Mouse (Mus musculus) intestine, embryonic 14.5 days (tissue): Measurements from ENCODE around the gene Vmp1. TPM values are rescaled to one million over a fixed set of nuclear protein-coding genes. Genes with fewer than 3 reads are reported as not detected.

Source experiments
- ATAC-seq: fragments of 200-750 bp; cut with Nextera tagmentation; replicated peaks from 2 replicates; pipeline ENCODE4 v1.8.0; 2017; ENCODE audit warnings: low read depth, moderate number of reproducible peaks, moderate TSS enrichment, moderate library complexity; ENCODE audit not compliant: low FRiP score, low TSS enrichment
- DNase-seq: peaks from one replicate; pipeline ENCODE4 v3.0.0-alpha.2; 2018; ENCODE audit warnings: low spot score
- H3K27ac ChIP-seq: fragments of 300-500 bp; sonication (generic); 2 replicates; pipeline ENCODE4 v1.5.1; 2014; ENCODE audit warnings: low read depth, mild to moderate bottlenecking, control low read depth
- H3K27me3 ChIP-seq: fragments of 300-500 bp; sonication (generic); replicated peaks from 2 replicates; pipeline ENCODE4 v1.6.1; 2014; ENCODE audit warnings: low read length, control low read depth; ENCODE audit not compliant: control insufficient read depth, insufficient read depth
- H3K36me3 ChIP-seq: fragments of 300-500 bp; sonication (generic); 2 replicates; pipeline ENCODE4 v1.6.1; 2014; ENCODE audit warnings: low read length, control low read depth; ENCODE audit not compliant: control insufficient read depth, insufficient read depth
- H3K4me1 ChIP-seq: fragments of 300-500 bp; sonication (generic); replicated peaks from 2 replicates; pipeline ENCODE4 v1.6.1; 2014; ENCODE audit warnings: low read length, control low read depth, mixed read lengths; ENCODE audit not compliant: control insufficient read depth, insufficient read depth
- H3K4me2 ChIP-seq: fragments of 300-500 bp; sonication (generic); 2 replicates; pipeline ENCODE4 v1.6.1; 2014; ENCODE audit warnings: low read length
- H3K4me3 ChIP-seq: fragments of 300-500 bp; sonication (generic); 2 replicates; pipeline ENCODE4 v1.5.1; 2014; ENCODE audit warnings: low read depth, low read length, control low read depth, mixed read lengths
- H3K9ac ChIP-seq: fragments of 300-500 bp; sonication (generic); 2 replicates; pipeline ENCODE4 v1.6.1; 2014; ENCODE audit warnings: mild to moderate bottlenecking, low read length
- H3K9me3 ChIP-seq: fragments of 300-500 bp; sonication (generic); 2 replicates; pipeline ENCODE4 v1.6.1; 2016; ENCODE audit warnings: low read length, control low read depth; ENCODE audit not compliant: control insufficient read depth
- WGBS: fragments of 180-500 bp; shearing (Covaris S2); extraction: QIAGEN DNeasy Blood & Tissue Kit; methylation state at CpG from one replicate; pipeline ENCODE4 v1.1.7; 2014; 5-methylcytosine and 5-hydroxymethylcytosine counted together
- polyA plus RNA-seq: library from polyadenylated mRNA; unstranded; fragments of >200 nt; fragmentation: Nextera tagmentation; extraction: Ambion mirVana; gene quantifications from 2 replicates; pipeline ENCODE4 v1.2.1, GENCODE M21; 2014

The Vmp1 gene
- polyA plus RNA-seq, 1 experiment from 2014 or later, result 133 TPM

GRCm38 (mm10) chr11:86571871-86572270, 111.8 kb downstream of the Vmp1 start:
- DNase-seq (no peak), ATAC-seq (no peak)
- Histone ChIP-seq H3K36me3 (no peaks in the 10 kb centered on the region), H3K27ac (peak overlapping the region; percentile 43), H3K4me2 (no peak overlapping the region), H3K27me3 (no peaks in the 10 kb centered on the region), H3K9me3 (no peaks in the 10 kb centered on the region), H3K4me1 (peaks cover 22% of the 10 kb centered on the region), H3K9ac (no peak overlapping the region), H3K4me3 (no peak overlapping the region)
- 55% methylated on average over 4 of the region's 4 CpGs for WGBS

- Histone ChIP-seq H3K27ac (peak overlapping the region; percentile 43), H3K9ac (no peak overlapping the region), H3K27me3 (no peaks in the 10 kb centered on the region), H3K4me2 (no peak overlapping the region), H3K4me3 (no peak overlapping the region), H3K9me3 (no peaks in the 10 kb centered on the region), H3K36me3 (no peaks in the 10 kb centered on the region), H3K4me1 (peaks cover 18% of the 10 kb centered on the region)
- ATAC-seq, result peak; percentile 49; the same call in 1 of the 2 replicates
- WGBS, result 27% methylated on average over 15 of the region's 15 CpGs
- DNase-seq, result no peak
Measured at GRCm38 (mm10) chr11:86571047-86571855, 112.4 kb downstream of the Vmp1 start.

- ATAC-seq (no peak), DNase-seq (no peak)
- H3K4me3 ChIP-seq, result no peak overlapping the region
- no peaks in the 10 kb centered on the region for H3K27me3 ChIP-seq
- H3K36me3 ChIP-seq, result no peaks in the 10 kb centered on the region
- H3K4me2 ChIP-seq, result no peak overlapping the region
- H3K9me3 ChIP-seq, result no peaks in the 10 kb centered on the region
- WGBS, result 32% methylated on average over 9 of the region's 9 CpGs
- peaks cover 18% of the 10 kb centered on the region for H3K4me1 ChIP-seq
- peak overlapping the region; percentile 43 for H3K27ac ChIP-seq
- H3K9ac ChIP-seq, result no peak overlapping the region
Measured at GRCm38 (mm10) chr11:86570261-86570746, 113.3 kb downstream of the Vmp1 start.

- H3K36me3 ChIP-seq, result no peaks in the 10 kb centered on the region
- H3K4me2 ChIP-seq, result no peak overlapping the region
- ATAC-seq (no peak), DNase-seq (no peak)
- H3K27me3 ChIP-seq, result no peaks in the 10 kb centered on the region
- peaks cover 18% of the 10 kb centered on the region for H3K4me1 ChIP-seq
- 64% methylated on average over 3 of the region's 3 CpGs for WGBS
- no peak overlapping the region for H3K27ac ChIP-seq
- H3K9ac ChIP-seq, result no peak overlapping the region
- H3K4me3 ChIP-seq, result no peak overlapping the region
- no peaks in the 10 kb centered on the region for H3K9me3 ChIP-seq
Measured at GRCm38 (mm10) chr11:86568425-86568824, 115.2 kb downstream of the Vmp1 start.

GRCm38 (mm10) chr11:86558258-86558657, 125.4 kb downstream of the Vmp1 start:
- H3K9ac ChIP-seq, result no peak overlapping the region
- no peak for ATAC-seq
- H3K9me3 ChIP-seq, result no peaks in the 10 kb centered on the region
- H3K27ac ChIP-seq, result no peak overlapping the region
- H3K36me3 ChIP-seq, result peaks cover 32% of the 10 kb centered on the region
- no peak overlapping the region for H3K4me3 ChIP-seq
- H3K27me3 ChIP-seq, result no peaks in the 10 kb centered on the region
- no peak overlapping the region for H3K4me2 ChIP-seq
- no peaks in the 10 kb centered on the region for H3K4me1 ChIP-seq
- no peak for DNase-seq
- 90% methylated on average over 4 of the region's 4 CpGs for WGBS

- WGBS, result 93% methylated on average over 6 of the region's 6 CpGs
Measured at GRCm38 (mm10) chr11:86553525-86553924, 130.1 kb downstream of the Vmp1 start.

GRCm38 (mm10) chr11:86547412-86547811, 136.2 kb downstream of the Vmp1 start:
- 91% methylated on average over 1 of the region's 1 CpGs for WGBS
- Histone ChIP-seq H3K27ac (no peak overlapping the region), H3K9me3 (no peaks in the 10 kb centered on the region), H3K36me3 (peaks cover 12% of the 10 kb centered on the region), H3K4me3 (no peak overlapping the region), H3K4me2 (no peak overlapping the region), H3K9ac (no peak overlapping the region), H3K27me3 (no peaks in the 10 kb centered on the region), H3K4me1 (peaks cover 16% of the 10 kb centered on the region)
- DNase-seq (no peak), ATAC-seq (no peak)

More at GRCm38 (mm10) chr11:86553525-86553924, 130.1 kb downstream of the Vmp1 start:
- Histone ChIP-seq H3K4me2 (no peak overlapping the region), H3K4me3 (no peak overlapping the region), H3K9me3 (no peaks in the 10 kb centered on the region), H3K27ac (no peak overlapping the region), H3K36me3 (peaks cover 26% of the 10 kb centered on the region), H3K27me3 (no peaks in the 10 kb centered on the region), H3K4me1 (no peaks in the 10 kb centered on the region), H3K9ac (no peak overlapping the region)
- no peak for ATAC-seq
- DNase-seq, result no peak

GRCm38 (mm10) chr11:86545556-86545955, 138.1 kb downstream of the Vmp1 start:
- no peaks in the 10 kb centered on the region for H3K9me3 ChIP-seq
- H3K36me3 ChIP-seq, result peaks cover 12% of the 10 kb centered on the region
- H3K4me1 ChIP-seq, result peaks cover 18% of the 10 kb centered on the region
- 0 out of 2 replicates have a peak overlapping the region, but pooled peaks have one; percentile 66 for H3K27ac ChIP-seq
- no peaks in the 10 kb centered on the region for H3K27me3 ChIP-seq
- peak overlapping the region; percentile 54 for H3K4me2 ChIP-seq
- 78% methylated on average over 8 of the region's 8 CpGs for WGBS
- peak overlapping the region; percentile 90 for H3K9ac ChIP-seq
- H3K4me3 ChIP-seq, result peak overlapping the region; percentile 65
- no peak for DNase-seq
- no peak for ATAC-seq
